9 mouse cellular contexts compared by ENCODE assay signal in the genomic region with DNA sequence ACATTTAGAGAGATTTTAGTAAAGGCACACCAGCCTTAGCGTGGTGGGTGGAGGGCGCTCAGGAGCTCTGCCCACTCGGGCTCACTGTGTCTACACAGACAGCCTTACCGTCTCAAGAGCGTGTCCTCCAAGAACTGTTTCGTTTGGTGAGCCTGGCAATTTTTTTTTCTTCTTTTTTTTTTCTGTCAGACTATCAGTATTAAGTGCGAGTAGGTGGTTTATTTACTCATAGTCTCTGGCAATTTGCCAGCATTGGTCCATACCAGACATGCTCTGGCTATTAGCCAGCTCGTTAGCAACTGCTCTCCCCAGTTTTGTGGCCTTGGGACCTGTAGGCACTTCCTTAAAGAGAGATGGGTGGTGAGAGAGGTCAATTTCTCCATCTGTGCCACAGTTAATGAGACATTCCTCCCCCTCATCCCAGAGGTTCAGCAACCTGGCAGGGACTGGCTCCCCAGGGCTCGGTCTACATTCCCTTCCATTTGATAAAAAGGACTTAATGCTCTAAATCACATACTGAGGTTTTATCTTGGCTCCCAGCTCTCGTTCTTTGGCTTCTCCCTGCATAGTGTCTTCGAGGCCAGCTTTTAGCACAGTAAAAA.
DNase-seq lines count a peak whose midpoint lies in the region; ATAC-seq lines count a peak whose summit lies in the region.
"Had no signal": no experiment of that assay in that cellular context is flagged by ENCODE, and none has a peak within 500 bp of the region (broad histone marks: within the 10 kb centered on the region; RNA-seq: fewer than 3 reads in every experiment).

No protein-coding gene starts in this region.

- H3K4me1 ChIP-seq in forebrain, embryonic 14.5 days (ENCODE audit: control insufficient read depth, insufficient read depth, low read length) = 0 out of 2 replicates have a peak, but pooled peaks cover 10% of the 10 kb centered on the region
- H3K4me1 ChIP-seq in stomach, embryonic 14.5 days (ENCODE audit: control insufficient read depth, insufficient read depth, low read length) = peaks cover 11% of the 10 kb centered on the region; the same call in 1 of the 2 replicates

- H3K9ac ChIP-seq in forebrain, embryonic 14.5 days (ENCODE audit: low read length) = no peak overlapping the region
- no peak overlapping the region for H3K9ac ChIP-seq in stomach, embryonic 14.5 days (replicated peaks; ENCODE audit: low read depth, low read length)

- no peaks in the 10 kb centered on the region for H3K27me3 ChIP-seq in forebrain, embryonic 14.5 days (replicated peaks; ENCODE audit: control insufficient read depth, insufficient read depth, low read length)
- H3K27me3 ChIP-seq in stomach, embryonic 14.5 days (ENCODE audit: control insufficient read depth, insufficient read depth, low read length) = no peaks in the 10 kb centered on the region

- WGBS in forebrain, embryonic 14.5 days = 22% methylated on average over 11 of the region's 11 CpGs
- WGBS in stomach, embryonic 14.5 days = 40% methylated on average over 11 of the region's 11 CpGs

- H3K4me2 ChIP-seq in forebrain, embryonic 14.5 days (ENCODE audit: low read length) = no peak overlapping the region
- H3K4me2 ChIP-seq in stomach, embryonic 14.5 days (replicated peaks; ENCODE audit: low read depth, low read length) = no peak overlapping the region

- peak; percentile 38 for DNase-seq in cerebellum, adult 11-12 months
- peak; percentile 60 for DNase-seq in 416B (ENCODE audit: low read depth)
- DNase-seq in forebrain, embryonic 14.5 days (ENCODE audit: low spot score) = peak; percentile 84
- DNase-seq in kidney, postnatal 25 days = peak; percentile 20 to 41
- no peak for DNase-seq in left cerebral cortex, postnatal 25 days (ENCODE audit: low spot score in 2 of 2)
- no peak for DNase-seq in thymus, postnatal 25 days

- no peaks in the 10 kb centered on the region for H3K9me3 ChIP-seq in forebrain, embryonic 14.5 days (replicated peaks; ENCODE audit: control insufficient read depth, low read length)
- no peaks in the 10 kb centered on the region for H3K9me3 ChIP-seq in stomach, embryonic 14.5 days (ENCODE audit: control insufficient read depth, low read depth, low read length)

- no peak overlapping the region for H3K4me3 ChIP-seq in forebrain, embryonic 14.5 days (ENCODE audit: low read depth, low read length)
- H3K4me3 ChIP-seq in stomach, embryonic 14.5 days (ENCODE audit: low read depth, low read length) = no peak overlapping the region
- H3K4me3 ChIP-seq: myocyte had no signal

- H3K27ac ChIP-seq in forebrain, embryonic 14.5 days (ENCODE audit: low read depth, low read length) = 0 out of 2 replicates have a peak overlapping the region, but pooled peaks have one; percentile 46
- H3K27ac ChIP-seq in stomach, embryonic 14.5 days (ENCODE audit: low read length) = no peak overlapping the region; the same call in 1 of the 2 replicates

- ATAC-seq in cerebellum, adult (ENCODE audit: insufficient number of reproducible peaks, low FRiP score, low TSS enrichment) = no peak
- peak; percentile 54 for ATAC-seq in forebrain, embryonic 14.5 days
- ATAC-seq in stomach, embryonic 14.5 days (ENCODE audit: insufficient number of reproducible peaks, insufficient read depth, low FRiP score, low read depth) = peak; percentile 53; the same call in 1 of the 2 replicates

- H3K36me3 ChIP-seq in forebrain, embryonic 14.5 days (ENCODE audit: control insufficient read depth, insufficient read depth, low read length) = no peaks in the 10 kb centered on the region
- no peaks in the 10 kb centered on the region for H3K36me3 ChIP-seq in stomach, embryonic 14.5 days (ENCODE audit: control insufficient read depth, insufficient read depth, low read length)

- intact Hi-C loops in left cerebral cortex, postnatal 25 days (cut with DNase I) = loop anchor here (5.0 to 10.0 kb wide), 2 partner anchors 119 to 192 kb away; partner anchors contain the start of gene Hs6st1

Comparison
In these comparisons a context has a peak if more than half of its experiments do, and no peak if none do; other contexts are left out.
1. DNase-seq: peak in cerebellum, adult 11-12 months (single experiment), 416B (single experiment), forebrain, embryonic 14.5 days (single experiment) and kidney, postnatal 25 days (2 of 2); none in left cerebral cortex, postnatal 25 days (0 of 2) and thymus, postnatal 25 days (single experiment).